Mouse (Mus musculus) forebrain, embryonic 11.5 days (tissue): Measurements from ENCODE around the gene Ankrd2. TPM values are rescaled to one million over a fixed set of nuclear protein-coding genes. Genes with fewer than 3 reads are reported as not detected.

Experiments
- ATAC-seq: fragments of 200-750 bp; cut with Nextera tagmentation; replicated peaks from 2 replicates; pipeline ENCODE4 v1.8.0; 2017; ENCODE audit warnings: moderate TSS enrichment; ENCODE audit not compliant: low FRiP score
- DNase-seq: peaks from one replicate; pipeline ENCODE4 v3.0.0-alpha.2; 2017; ENCODE audit warnings: low spot score
- H3K27ac ChIP-seq: fragments of 300-500 bp; sonication (generic); 2 replicates; pipeline ENCODE4 v1.5.1; 2014; ENCODE audit warnings: low read depth, low read length
- H3K27me3 ChIP-seq: fragments of 300-500 bp; sonication (generic); 2 replicates; pipeline ENCODE4 v1.6.1; 2014; ENCODE audit warnings: mild to moderate bottlenecking, low read length, mixed read lengths; ENCODE audit not compliant: control insufficient read depth, insufficient read depth
- H3K36me3 ChIP-seq: fragments of 300-500 bp; sonication (generic); 2 replicates; pipeline ENCODE4 v1.6.1; 2014; ENCODE audit warnings: mild to moderate bottlenecking, low read length, moderate library complexity, mixed read lengths; ENCODE audit not compliant: control insufficient read depth, insufficient read depth
- H3K4me1 ChIP-seq: fragments of 300-500 bp; sonication (generic); replicated peaks from 2 replicates; pipeline ENCODE4 v1.6.1; 2014; ENCODE audit warnings: low read length, mixed read lengths; ENCODE audit not compliant: control insufficient read depth, insufficient read depth
- H3K4me2 ChIP-seq: fragments of 300-500 bp; sonication (generic); 2 replicates; pipeline ENCODE4 v1.6.1; 2014; ENCODE audit warnings: low read depth, mild to moderate bottlenecking, low read length, moderate library complexity, mixed read lengths; ENCODE audit not compliant: severe bottlenecking
- H3K4me3 ChIP-seq: fragments of 300-500 bp; sonication (generic); 2 replicates; pipeline ENCODE4 v1.5.1; 2014; ENCODE audit warnings: low read depth, low read length
- H3K9ac ChIP-seq: fragments of 300-500 bp; sonication (generic); 2 replicates; pipeline ENCODE4 v1.6.1; 2014; ENCODE audit warnings: low read length
- H3K9me3 ChIP-seq: fragments of 300-500 bp; sonication (generic); 2 replicates; pipeline ENCODE4 v1.6.1; 2016; ENCODE audit warnings: low read length, mixed read lengths; ENCODE audit not compliant: control insufficient read depth
- WGBS: fragments of 180-500 bp; shearing (Covaris S2); extraction: QIAGEN DNeasy Blood & Tissue Kit; methylation state at CpG from one replicate; pipeline ENCODE4 v1.1.7; 2014; 5-methylcytosine and 5-hydroxymethylcytosine counted together
- polyA plus RNA-seq: library from polyadenylated mRNA; unstranded; fragments of >200 nt; fragmentation: Nextera tagmentation; extraction: Ambion mirVana; gene quantifications from 2 replicates; pipeline ENCODE4 v1.2.1, GENCODE M21; 2014

Ankrd2 gene
- polyA plus RNA-seq, 1 experiment from 2014 or later, result not detected

DNA sequence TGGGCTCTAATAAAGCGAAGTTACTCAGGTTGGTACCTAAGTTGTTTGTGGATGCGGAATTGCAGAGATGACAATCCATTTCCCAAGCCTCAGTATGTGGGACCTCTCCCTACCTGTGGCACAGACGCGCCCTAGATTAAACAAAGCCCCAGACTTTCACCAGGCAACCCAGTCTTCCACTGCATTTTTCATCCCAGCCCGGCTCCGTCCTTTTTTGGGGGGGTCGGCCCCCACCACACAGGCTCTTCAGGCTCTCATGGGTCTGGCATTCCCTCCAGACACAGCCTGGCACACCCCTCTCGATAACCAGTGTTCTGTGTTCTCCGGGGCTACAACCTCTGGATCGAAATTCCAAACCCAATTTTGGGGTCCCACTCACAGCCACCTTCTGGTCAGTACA, 49.9 kb downstream of the Ankrd2 start:
- H3K4me2 ChIP-seq, result peak overlapping the region; percentile 81
- H3K27me3 ChIP-seq, result no peaks in the 10 kb centered on the region
- H3K36me3 ChIP-seq, result no peaks in the 10 kb centered on the region
- WGBS, result 8% methylated on average over 10 of the region's 10 CpGs
- H3K27ac ChIP-seq, result no peak overlapping the region
- ATAC-seq (no peak), DNase-seq (no peak)
- H3K4me3 ChIP-seq, result peak overlapping the region; percentile 76
- H3K4me1 ChIP-seq, result peaks cover 6% of the 10 kb centered on the region; the same call in 1 of the 2 replicates
- no peaks in the 10 kb centered on the region for H3K9me3 ChIP-seq
- peak overlapping the region; percentile 83 for H3K9ac ChIP-seq

GRCm38 (mm10) chr19:42086166-42086565, 50.4 kb downstream of the Ankrd2 start, which contains the start of gene Morn4:
TSS of gene Morn4 (minus strand) at chr19:42086357.
- Histone ChIP-seq H3K27ac (peak within 1 kb of the TSS; percentile 41), H3K9ac (peak within 1 kb of the TSS; percentile 83), H3K4me1 (peaks cover 7% of the 10 kb centered on the region; the same call in 1 of the 2 replicates), H3K27me3 (no peaks in the 10 kb centered on the region), H3K36me3 (no peaks in the 10 kb centered on the region), H3K4me2 (peak within 1 kb of the TSS; percentile 81), H3K9me3 (no peaks in the 10 kb centered on the region), H3K4me3 (peak within 1 kb of the TSS; percentile 76)
- ATAC-seq (peak; percentile 89), DNase-seq (peak; percentile 95)
- 0% methylated on average over 21 of the region's 21 CpGs for WGBS

DNA sequence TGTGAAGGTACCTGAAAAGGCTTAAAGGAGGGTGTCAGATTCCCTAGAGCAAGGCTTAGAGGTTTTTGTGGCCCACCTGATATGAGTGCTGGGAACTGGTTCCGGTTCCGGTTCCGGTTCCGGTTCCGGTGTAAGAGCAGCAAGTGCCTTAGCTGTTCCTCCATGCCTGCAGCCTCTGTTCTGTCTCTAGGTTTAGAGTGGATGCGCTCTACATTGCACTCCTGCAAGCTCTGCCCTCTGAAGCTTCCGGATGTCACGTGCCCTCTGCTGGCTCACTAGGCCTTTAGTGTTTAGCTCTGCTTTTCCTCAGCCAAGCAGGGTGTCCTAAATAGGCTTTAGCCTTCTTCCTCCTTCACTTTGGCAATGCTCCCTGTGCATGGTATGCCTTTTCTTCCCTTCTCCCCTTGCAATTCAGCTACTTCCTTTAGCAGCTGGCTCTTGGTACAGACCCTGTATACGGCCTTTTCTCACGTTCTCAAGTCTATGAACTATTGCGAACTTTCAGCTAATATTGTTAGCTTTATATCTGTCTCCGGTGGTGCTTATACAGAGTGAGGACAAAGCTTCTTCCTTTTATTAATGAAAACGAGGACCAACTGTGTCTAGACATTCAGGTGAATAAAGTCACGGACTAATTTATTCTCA, 53.4 kb downstream of the Ankrd2 start:
- ATAC-seq, result no peak
- Histone ChIP-seq H3K27ac (0 out of 2 replicates have a peak overlapping the region, but pooled peaks have one; percentile 57), H3K4me3 (no peak overlapping the region; the same call in 1 of the 2 replicates), H3K9ac (0 out of 2 replicates have a peak overlapping the region, but pooled peaks have one; percentile 5), H3K4me2 (peak overlapping the region; percentile 55), H3K9me3 (no peaks in the 10 kb centered on the region), H3K4me1 (peaks cover 11% of the 10 kb centered on the region; the same call in 1 of the 2 replicates), H3K36me3 (no peaks in the 10 kb centered on the region), H3K27me3 (no peaks in the 10 kb centered on the region)
- peak; percentile 64 for DNase-seq
- WGBS, result 18% methylated on average over 14 of the region's 14 CpGs

DNA sequence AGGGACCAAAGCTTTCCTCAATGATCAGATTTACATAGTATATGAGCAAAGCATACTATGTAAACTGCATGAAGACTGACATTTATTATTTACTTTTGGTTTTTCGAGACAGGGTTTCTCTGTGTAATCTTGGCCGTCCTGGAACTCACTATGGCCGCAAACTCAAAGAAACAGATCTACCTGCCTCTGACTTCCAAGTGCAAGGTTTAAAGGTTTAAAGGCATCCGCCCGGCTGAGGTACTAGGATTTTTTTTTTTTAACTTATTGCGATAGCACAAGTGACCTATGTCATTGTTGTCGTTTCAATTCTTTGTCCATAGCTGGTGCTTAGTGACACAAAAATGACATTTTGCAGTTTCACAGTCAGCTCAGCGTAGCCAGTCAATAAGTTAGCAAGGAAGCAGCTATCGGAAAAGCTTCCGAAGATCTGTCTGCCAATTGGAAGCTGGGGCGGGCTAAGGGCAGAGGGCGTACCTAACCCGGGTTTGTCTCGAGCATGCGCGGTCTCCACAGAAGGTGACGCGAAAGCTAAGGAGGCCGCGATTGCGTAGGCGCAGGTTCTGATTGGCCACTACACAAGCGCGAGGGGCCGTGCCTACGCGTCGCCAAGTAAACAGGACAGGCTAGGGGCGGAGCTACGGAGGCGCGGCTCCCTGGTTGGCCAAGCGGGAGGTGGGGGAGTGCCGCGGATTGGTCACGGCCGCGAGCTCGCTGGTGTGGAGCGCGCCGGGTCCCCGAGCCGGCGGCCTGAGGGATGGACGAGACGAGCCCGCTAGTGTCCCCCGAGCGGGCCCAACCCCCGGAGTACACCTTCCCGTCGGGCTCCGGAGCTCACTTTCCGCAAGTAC, 54.2 kb downstream of the Ankrd2 start, which contains the start of gene Pi4k2a:
Pi4k2a (plus strand) TSS at position 723 of the 848 bp plus-strand sequence.
- under 1% methylated on average over 55 of the region's 55 CpGs for WGBS
- no peaks in the 10 kb centered on the region for H3K9me3 ChIP-seq
- H3K4me3 ChIP-seq, result peak within 1 kb of the TSS; percentile 91
- peaks cover 11% of the 10 kb centered on the region; the same call in 1 of the 2 replicates for H3K4me1 ChIP-seq
- H3K27me3 ChIP-seq, result no peaks in the 10 kb centered on the region
- peak within 1 kb of the TSS; percentile 86 for H3K9ac ChIP-seq
- ATAC-seq (peak; percentile 97), DNase-seq (peak; percentile 99)
- peak within 1 kb of the TSS; percentile 94 for H3K4me2 ChIP-seq
- peak within 1 kb of the TSS; percentile 57 for H3K27ac ChIP-seq
- no peaks in the 10 kb centered on the region; the same call in 1 of the 2 replicates for H3K36me3 ChIP-seq

DNA sequence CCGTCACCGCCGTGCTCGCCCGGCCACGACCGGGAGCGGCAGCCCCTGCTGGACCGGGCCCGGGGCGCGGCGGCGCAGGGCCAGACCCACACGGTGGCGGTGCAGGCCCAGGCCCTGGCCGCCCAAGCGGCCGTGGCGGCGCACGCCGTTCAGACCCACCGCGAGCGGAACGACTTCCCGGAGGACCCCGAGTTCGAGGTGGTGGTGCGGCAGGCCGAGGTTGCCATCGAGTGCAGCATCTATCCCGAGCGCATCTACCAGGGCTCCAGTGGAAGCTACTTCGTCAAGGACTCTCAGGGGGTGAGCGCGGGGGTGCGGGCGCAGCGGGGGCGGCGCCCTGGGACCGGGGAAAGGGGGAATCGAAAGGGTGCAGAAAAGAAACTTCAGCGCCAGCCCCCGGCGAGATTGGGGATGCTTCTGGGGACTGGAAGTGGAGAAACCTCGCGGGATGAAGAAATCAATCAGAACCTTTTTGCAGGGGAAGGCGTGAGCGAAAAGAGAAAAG, 54.9 kb downstream of the Ankrd2 start:
- no peak for DNase-seq
- Histone ChIP-seq H3K9me3 (no peaks in the 10 kb centered on the region), H3K27ac (peak overlapping the region; percentile 46; the same call in 1 of the 2 replicates), H3K36me3 (no peaks in the 10 kb centered on the region; the same call in 1 of the 2 replicates), H3K27me3 (no peaks in the 10 kb centered on the region), H3K9ac (peak overlapping the region; percentile 86), H3K4me1 (peaks cover 8% of the 10 kb centered on the region; the same call in 1 of the 2 replicates), H3K4me2 (peak overlapping the region; percentile 94), H3K4me3 (peak overlapping the region; percentile 91)
- ATAC-seq, result peak; percentile 66
- under 1% methylated on average over 52 of the region's 52 CpGs for WGBS

Other genes starting within 250 kb of the Ankrd2 start
- gene Arhgap19, start 234.0 kb upstream of the Ankrd2 start, polyA plus RNA-seq, result 44.1 and 48.4 TPM in 2 replicates
- 12.7 and 13.2 TPM in 2 replicates for gene Frat1, start 206.0 kb upstream of the Ankrd2 start, polyA plus RNA-seq
- gene Frat2, start 187.9 kb upstream of the Ankrd2 start, polyA plus RNA-seq, result 10.4 and 14.1 TPM in 2 replicates
- 24.3 and 26.1 TPM in 2 replicates for gene Rrp12, start 139.8 kb upstream of the Ankrd2 start, polyA plus RNA-seq
- gene Pgam1, start 124.1 kb upstream of the Ankrd2 start, polyA plus RNA-seq, result 901 and 961 TPM in 2 replicates
- 83.9 and 87.5 TPM in 2 replicates for gene Exosc1, start 102.6 kb upstream of the Ankrd2 start, polyA plus RNA-seq
- 70.7 and 76.6 TPM in 2 replicates for gene Zdhhc16, start 102.5 kb upstream of the Ankrd2 start, polyA plus RNA-seq
- gene Mms19, start 54.8 kb upstream of the Ankrd2 start, polyA plus RNA-seq, result 38.2 and 39.9 TPM in 2 replicates
- 8.5 and 9.7 TPM in 2 replicates for gene Ubtd1, start 54.2 kb upstream of the Ankrd2 start, polyA plus RNA-seq
- gene Hoga1, start 9.6 kb downstream of the Ankrd2 start, polyA plus RNA-seq, result 1.1 and 1.9 TPM in 2 replicates
- 0.13 TPM in 1 of 2 replicates, not detected in the other for gene 4933411K16Rik, start 16.2 kb downstream of the Ankrd2 start, polyA plus RNA-seq
- gene Morn4, start 50.4 kb downstream of the Ankrd2 start, polyA plus RNA-seq, result 52.9 and 63.1 TPM in 2 replicates
- 29.0 and 30.7 TPM in 2 replicates for gene Pi4k2a, start 54.5 kb downstream of the Ankrd2 start, polyA plus RNA-seq
- 15.6 and 16.3 TPM in 2 replicates for gene Avpi1, start 93.1 kb downstream of the Ankrd2 start, polyA plus RNA-seq
- 8.7 and 9.7 TPM in 2 replicates for gene Marveld1, start 111.4 kb downstream of the Ankrd2 start, polyA plus RNA-seq
- gene Zfyve27, start 128.0 kb downstream of the Ankrd2 start, polyA plus RNA-seq, result 22.4 and 23.1 TPM in 2 replicates
- 0.09 and 0.19 TPM in 2 replicates for gene Sfrp5, start 166.3 kb downstream of the Ankrd2 start, polyA plus RNA-seq
- 2.4 and 3.7 TPM in 2 replicates for gene Golga7b, start 211.6 kb downstream of the Ankrd2 start, polyA plus RNA-seq